Mouse (Mus musculus): ENCODE results near the gene Sppl3. TPM values are rescaled to one million over a fixed set of nuclear protein-coding genes. Genes with fewer than 3 reads are reported as not detected.
A peak's percentile ranks its signal among the peaks of the same experiment; 100 is the strongest.

The Sppl3 gene
- total and polyA plus RNA-seq, 3 experiments, result 14.3 to 29.2 (median 14.9) TPM

GRCm38 (mm10) chr5:115120978-115121377, 110.0 kb downstream of the Sppl3 start (continued):
- TF ChIP-seq POLR2A (IDR thresholded peaks at IDR 0.05; ENCODE audit: low read depth, low read length), result peak; percentile 30; the same call in 1 of the 2 replicates
- TF ChIP-seq POLR2AphosphoS2 (IDR thresholded peaks at IDR 0.05; ENCODE audit: low read depth, low read length), result no peak
- no peak for TF ChIP-seq MAZ (IDR thresholded peaks at IDR 0.05; ENCODE audit: low read depth, low read length)
- TF ChIP-seq NRF1 (IDR thresholded peaks at IDR 0.05; ENCODE audit: low read depth, low read length), result no peak
- no peak for TF ChIP-seq KAT2A (IDR thresholded peaks at IDR 0.05; ENCODE audit: insufficient replicate concordance, low read length)
- TF ChIP-seq ZMIZ1 (IDR thresholded peaks at IDR 0.05; ENCODE audit: low read depth, low read length), result no peak

- H3K4me2 ChIP-seq (ENCODE audit: insufficient read depth, low read depth, poor library complexity, severe bottlenecking), result no peak overlapping the region
- H3K9ac ChIP-seq (ENCODE audit: insufficient read depth, low read depth), result no peak overlapping the region
- no peaks in the 10 kb centered on the region for H3K27me3 ChIP-seq (replicated peaks)
- in situ Hi-C loops (cut with MboI; ENCODE audit: low pct_ligation_motif_present, low pct_unique_long_range_greater_than_20kb, low sequenced_read_pairs), result loop anchor here (5.0 kb wide), 2 partner anchors 43 to 113 kb away; partner anchors contain the start of gene Pop5
- peaks cover 48 to 64% of the 10 kb centered on the region in 2 experiments for H3K36me3 ChIP-seq (replicated peaks in 1 of 2; ENCODE audit: control insufficient read depth in 1 of 2, insufficient read depth in 1 of 2, low read length in 1 of 2)
- no peak overlapping the region for H3K27ac ChIP-seq (ENCODE audit: insufficient read depth, low read depth)
- no peaks in the 10 kb centered on the region for H3K79me2 ChIP-seq (replicated peaks; ENCODE audit: control insufficient read depth, extremely low read depth, insufficient read depth, poor library complexity, severe bottlenecking)
- H3K4me3 ChIP-seq (replicated peaks in 1 of 3; ENCODE audit: low read depth in 2 of 3, low read length in 2 of 3, poor library complexity in 1 of 3), result no peak overlapping the region
- H3K9me3 ChIP-seq (replicated peaks; ENCODE audit: low read length), result no peaks in the 10 kb centered on the region
- TF ChIP-seq POLR2AphosphoS2 (IDR thresholded peaks at IDR 0.05; ENCODE audit: low read depth, low read length) (no peak), ETS1 (conservative IDR thresholded peaks at IDR 0.05; ENCODE audit: low read depth, low read length) (no peak), JUN (IDR thresholded peaks at IDR 0.05; ENCODE audit: insufficient read depth, low read depth, low read length) (no peak)
- dilution Hi-C loops (cut with MboI; ENCODE audit: extremely low pct_ligation_motif_present, extremely low pct_unique_long_range_greater_than_20kb, low sequenced_read_pairs), result no loop called here
- peaks cover 12 to 48% of the 10 kb centered on the region in 2 experiments for H3K4me1 ChIP-seq (ENCODE audit: control insufficient read depth in 1 of 2, insufficient read depth in 2 of 2)
- no peak for DNase-seq (ENCODE audit: extremely low read depth)
Measured at GRCm38 (mm10) chr5:115124690-115125089, 113.8 kb downstream of the Sppl3 start.

- dilution Hi-C loops (cut with MboI; ENCODE audit: extremely low pct_ligation_motif_present, extremely low pct_unique_long_range_greater_than_20kb, low sequenced_read_pairs), result no loop called here
- peaks cover 54 to 71% of the 10 kb centered on the region in 2 experiments for H3K36me3 ChIP-seq (replicated peaks in 1 of 2; ENCODE audit: control insufficient read depth in 1 of 2, insufficient read depth in 1 of 2, low read length in 1 of 2)
- peak; percentile 33; the same call in 1 of the 2 replicates for TF ChIP-seq NELFE (IDR thresholded peaks at IDR 0.05; ENCODE audit: low read depth, low read length)
- peak; percentile 31 for TF ChIP-seq ZC3H11A (IDR thresholded peaks at IDR 0.05; ENCODE audit: low read depth, low read length)
- peak; percentile 44 to 93; a peak in 3 of 4 replicates for TF ChIP-seq CTCF (conservative IDR thresholded peaks at IDR 0.05 in 1 of 2, IDR thresholded peaks at IDR 0.05 in 1 of 2; ENCODE audit: low read depth in 2 of 2, low read length in 2 of 2)
- TF ChIP-seq RAD21 (IDR thresholded peaks at IDR 0.05; ENCODE audit: low read depth, low read length), result peak; percentile 91
- TF ChIP-seq IRF4 (IDR thresholded peaks at IDR 0.05; ENCODE audit: low read depth, low read length), result peak; percentile 29; the same call in 1 of the 2 replicates
- TF ChIP-seq KAT2A (IDR thresholded peaks at IDR 0.05; ENCODE audit: insufficient replicate concordance, low read length), result no peak
- TF ChIP-seq CHD2 (IDR thresholded peaks at IDR 0.05; ENCODE audit: low read length), result no peak
- no peak for TF ChIP-seq GABPA (IDR thresholded peaks at IDR 0.05; ENCODE audit: insufficient replicate concordance, low read depth, low read length)
- peak; percentile 26; the same call in 1 of the 2 replicates for TF ChIP-seq TCF12 (IDR thresholded peaks at IDR 0.05; ENCODE audit: low read depth, low read length)
- TF ChIP-seq MYC (IDR thresholded peaks at IDR 0.05; ENCODE audit: low read depth, low read length), result no peak
- peak; percentile 87 for TF ChIP-seq SMC3 (IDR thresholded peaks at IDR 0.05; ENCODE audit: low read depth, low read length)
- TF ChIP-seq MXI1 (IDR thresholded peaks at IDR 0.05; ENCODE audit: low read depth, low read length), result no peak; the same call in 1 of the 2 replicates
- no peak for TF ChIP-seq USF1 (IDR thresholded peaks at IDR 0.05; ENCODE audit: low read depth, low read length)
- TF ChIP-seq POLR2AphosphoS2 (IDR thresholded peaks at IDR 0.05; ENCODE audit: low read depth, low read length), result 0 out of 2 replicates have a peak, but pooled peaks have one; percentile 27
- TF ChIP-seq ELF1 (IDR thresholded peaks at IDR 0.05; ENCODE audit: low read depth, low read length), result peak; percentile 57; the same call in 1 of the 2 replicates
- TF ChIP-seq PAX5 (IDR thresholded peaks at IDR 0.05; ENCODE audit: low read length), result no peak
- no peak for TF ChIP-seq CHD1 (IDR thresholded peaks at IDR 0.05; ENCODE audit: low read depth, low read length)
- no peak for TF ChIP-seq E2F4 (IDR thresholded peaks at IDR 0.05; ENCODE audit: insufficient replicate concordance, low read depth, low read length)
- no peak for TF ChIP-seq MAX (IDR thresholded peaks at IDR 0.05; ENCODE audit: low read length)
- TF ChIP-seq ZKSCAN1 (IDR thresholded peaks at IDR 0.05; ENCODE audit: borderline replicate concordance, low read depth, low read length), result no peak
- no peak overlapping the region for H3K4me2 ChIP-seq (ENCODE audit: insufficient read depth, low read depth, poor library complexity, severe bottlenecking)
- in situ Hi-C loops (cut with MboI; ENCODE audit: low pct_ligation_motif_present, low pct_unique_long_range_greater_than_20kb, low sequenced_read_pairs), result loop anchor here (5.0 kb wide), 2 partner anchors 42 to 112 kb away; partner anchors contain the start of gene Pop5
- H3K79me2 ChIP-seq (replicated peaks; ENCODE audit: control insufficient read depth, extremely low read depth, insufficient read depth, poor library complexity, severe bottlenecking), result no peaks in the 10 kb centered on the region
- no peak overlapping the region for H3K9ac ChIP-seq (ENCODE audit: insufficient read depth, low read depth)
- H3K27ac ChIP-seq (ENCODE audit: insufficient read depth, low read depth), result no peak overlapping the region
- H3K9me3 ChIP-seq (replicated peaks; ENCODE audit: low read length), result no peaks in the 10 kb centered on the region
- peaks cover 10 to 46% of the 10 kb centered on the region in 2 experiments for H3K4me1 ChIP-seq (ENCODE audit: control insufficient read depth in 1 of 2, insufficient read depth in 2 of 2)
- H3K4me3 ChIP-seq (replicated peaks in 1 of 3; ENCODE audit: low read depth in 2 of 3, low read length in 2 of 3, poor library complexity in 1 of 3), result no peak overlapping the region
- H3K27me3 ChIP-seq (replicated peaks), result no peaks in the 10 kb centered on the region
- peak; percentile 66 for DNase-seq (ENCODE audit: extremely low read depth)
Measured at GRCm38 (mm10) chr5:115125211-115125871, 114.4 kb downstream of the Sppl3 start.

Measured in CH12.LX (cell line).